ENCODE assay signal across 12 mouse cellular contexts in the genomic region with DNA sequence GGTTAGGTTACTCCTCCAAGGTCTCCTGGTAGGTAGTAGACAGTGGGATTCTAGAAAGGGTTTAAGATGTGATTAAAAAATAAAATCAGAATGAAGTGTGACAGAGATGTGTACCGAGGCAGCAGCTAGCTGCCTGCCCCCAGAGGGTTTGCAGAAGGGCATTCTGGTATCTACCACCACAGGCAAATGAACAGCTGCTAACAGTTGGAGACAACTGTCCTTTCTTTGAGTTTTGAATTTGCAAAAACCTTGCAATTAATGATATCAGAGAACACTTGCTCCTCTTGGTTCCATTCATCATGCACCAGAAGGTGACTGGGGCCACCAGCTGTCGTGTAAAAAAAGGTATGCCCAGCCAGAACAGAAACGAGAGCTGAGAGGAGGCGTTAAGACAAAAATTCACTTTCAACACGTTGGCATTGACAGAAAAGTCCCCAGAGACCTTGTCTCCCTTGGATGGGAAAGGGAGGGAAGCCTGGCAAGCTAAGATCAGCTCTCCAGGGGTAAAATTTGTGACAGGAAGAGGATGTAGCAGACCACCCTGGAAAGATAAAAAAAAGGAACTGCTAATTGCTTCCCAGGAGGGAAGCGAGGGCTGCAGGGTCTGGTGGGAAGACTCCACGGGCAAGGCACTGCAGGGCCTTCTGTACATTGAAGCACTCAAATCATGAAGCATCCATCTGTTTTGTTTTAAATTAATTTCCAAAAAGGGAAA. TPM values are rescaled to one million over a fixed set of nuclear protein-coding genes. Genes with fewer than 3 reads are reported as not detected.
DNase-seq lines count a peak whose midpoint lies in the region; ATAC-seq and TF ChIP-seq lines count a peak whose summit lies in the region.
"Had no signal": no experiment of that assay in that cellular context is flagged by ENCODE, and none has a peak within 500 bp of the region (broad histone marks: within the 10 kb centered on the region; RNA-seq: fewer than 3 reads in every experiment).

No protein-coding gene starts in this region.

- H3K27ac ChIP-seq in heart, embryonic 14.5 days (replicated peaks in 1 of 2; ENCODE audit: control insufficient read depth in 1 of 2, insufficient read depth in 1 of 2, low read depth in 2 of 2, low read length in 2 of 2), result no peak overlapping the region
- H3K27ac ChIP-seq in testis, adult 2 months (ENCODE audit: control insufficient read depth, insufficient read depth, low read depth, low read length), result peak overlapping the region; percentile 5
- H3K27ac ChIP-seq in limb, embryonic 10.5 days, result 0 out of 2 replicates have a peak overlapping the region, but pooled peaks have one; percentile 25
- H3K27ac ChIP-seq: heart, adult 2 months; hindbrain, embryonic 15.5 days had no signal

- H3K4me3 ChIP-seq in heart, embryonic 14.5 days (ENCODE audit: control insufficient read depth in 1 of 2, insufficient read depth in 1 of 2, low read depth in 1 of 2, low read length in 2 of 2), result no peak overlapping the region
- H3K4me3 ChIP-seq in testis, adult 2 months (ENCODE audit: control insufficient read depth, low read depth, low read length), result no peak overlapping the region
- no peak overlapping the region for H3K4me3 ChIP-seq in limb, embryonic 10.5 days
- H3K4me3 ChIP-seq: heart, adult 2 months; hindbrain, embryonic 15.5 days had no signal

- H3K27me3 ChIP-seq in heart, embryonic 14.5 days (ENCODE audit: control insufficient read depth, insufficient read depth, low read length), result no peaks in the 10 kb centered on the region
- H3K27me3 ChIP-seq in testis, adult 2 months (ENCODE audit: control insufficient read depth, insufficient read depth, low read length), result no peaks in the 10 kb centered on the region
- H3K27me3 ChIP-seq in limb, embryonic 10.5 days (ENCODE audit: low read depth, poor library complexity, severe bottlenecking), result no peaks in the 10 kb centered on the region
- H3K27me3 ChIP-seq: hindbrain, embryonic 15.5 days had no signal

- no peak overlapping the region for H3K4me2 ChIP-seq in heart, embryonic 14.5 days (ENCODE audit: low read length)
- H3K4me2 ChIP-seq: hindbrain, embryonic 15.5 days had no signal

- no peak for DNase-seq in heart, postnatal 14 days
- no peak for DNase-seq in testis, postnatal 14 days (ENCODE audit: low spot score)
- DNase-seq in limb, embryonic 10.5 days (ENCODE audit: low spot score), result no peak
- DNase-seq in adrenal gland, postnatal 36 days, result no peak
- DNase-seq in adrenal gland, adult 18-20 months (ENCODE audit: low spot score in 2 of 2), result no peak
- DNase-seq: cerebellum, adult 9-11 months; heart, adult 2 months; kidney, postnatal 10 days; lung, postnatal 14 days had no signal

- 20% methylated on average over 7 of the region's 7 CpGs for WGBS in heart, embryonic 14.5 days
- 21% methylated on average over 7 of the region's 7 CpGs for WGBS in limb, embryonic 10.5 days

- no peak for TF ChIP-seq CTCF in testis, adult 2 months (IDR thresholded peaks at IDR 0.05; ENCODE audit: control insufficient read depth, insufficient read depth, insufficient replicate concordance, low read depth, low read length)

- H3K9me3 ChIP-seq in heart, embryonic 14.5 days (ENCODE audit: control insufficient read depth, low read length), result no peaks in the 10 kb centered on the region
- H3K9me3 ChIP-seq in limb, embryonic 10.5 days (replicated peaks), result no peaks in the 10 kb centered on the region
- H3K9me3 ChIP-seq: hindbrain, embryonic 15.5 days had no signal

- intact Hi-C loops in heart, postnatal 14 days (cut with DNase I), result no loop called here

- H3K4me1 ChIP-seq in heart, embryonic 14.5 days (ENCODE audit: control insufficient read depth in 2 of 2, insufficient read depth in 2 of 2, low read length in 2 of 2), result peaks cover 7 to 14% of the 10 kb centered on the region in 2 experiments
- H3K4me1 ChIP-seq in testis, adult 2 months (ENCODE audit: control insufficient read depth, insufficient read depth, low read length), result peaks cover 9% of the 10 kb centered on the region
- peaks cover 34% of the 10 kb centered on the region for H3K4me1 ChIP-seq in limb, embryonic 10.5 days
- H3K4me1 ChIP-seq: hindbrain, embryonic 15.5 days had no signal

- no peak for TF ChIP-seq POLR2A in testis, adult 2 months (IDR thresholded peaks at IDR 0.05; ENCODE audit: control insufficient read depth, low read depth, low read length)

- peak overlapping the region; percentile 13; the same call in 1 of the 2 replicates for H3K9ac ChIP-seq in heart, embryonic 14.5 days (ENCODE audit: low read length)
- H3K9ac ChIP-seq: hindbrain, embryonic 15.5 days had no signal

- ATAC-seq in heart, embryonic 14.5 days (ENCODE audit: insufficient number of reproducible peaks, insufficient read depth, low FRiP score, low read depth), result no peak

- H3K36me3 ChIP-seq in heart, embryonic 14.5 days (ENCODE audit: control insufficient read depth, insufficient read depth, low read length), result no peaks in the 10 kb centered on the region
- H3K36me3 ChIP-seq in testis, adult 2 months (ENCODE audit: control insufficient read depth, insufficient read depth, low read length), result no peaks in the 10 kb centered on the region
- no peaks in the 10 kb centered on the region for H3K36me3 ChIP-seq in limb, embryonic 10.5 days
- H3K36me3 ChIP-seq: hindbrain, embryonic 15.5 days had no signal

RNA-seq across cellular contexts. Expression of gene Ralgps2, which starts 24.6 kb away (rescaled TPM):
- 60.2 and 63.5 TPM in 2 replicates for polyA plus RNA-seq in heart, embryonic 14.5 days (2014; fragmentation: Nextera tagmentation; extraction: Ambion mirVana)
- total RNA-seq in heart, postnatal 14 days (2021), result 10 to 100 TPM; 16.3 to 17.1 TPM
- polyA plus RNA-seq in testis, adult 2 months (2012; rRNA removed), result 123 and 132 TPM in 2 replicates
- 100 and 104 TPM in 2 replicates for polyA plus RNA-seq in limb, embryonic 10.5 days (2016; fragmentation: Nextera tagmentation; extraction: Ambion mirVana)
- 10 to 100 TPM; 18.2 to 23.5 TPM for total RNA-seq in adrenal gland, postnatal 36 days (2021)
- 10 to 100 TPM; 10.5 to 16.0 TPM for total RNA-seq in adrenal gland, adult 18-20 months (2021)

Comparison
In these comparisons a context has a peak if more than half of its experiments do, and no peak if none do; other contexts are left out.
1. H3K27ac ChIP-seq: peak in testis, adult 2 months (single experiment) and limb, embryonic 10.5 days (single experiment); none in heart, embryonic 14.5 days (0 of 2).